Mouse (Mus musculus): ENCODE data around the gene Cldn24.

Gene Cldn24

GRCm38 (mm10) chr8:47832616-47833015, 10.7 kb downstream of the Cldn24 start:
- no peak for DNase-seq (ENCODE audit: low spot score)

GRCm38 (mm10) chr8:47833944-47834343, 12.0 kb downstream of the Cldn24 start:
- no peak for DNase-seq (ENCODE audit: low spot score)

- no peak for DNase-seq (ENCODE audit: low spot score)
Measured at GRCm38 (mm10) chr8:47843063-47843462, 21.1 kb downstream of the Cldn24 start.

GRCm38 (mm10) chr8:47843651-47844050, 21.7 kb downstream of the Cldn24 start:
- no peak for DNase-seq (ENCODE audit: low spot score)

- no peak for DNase-seq (ENCODE audit: low spot score)
Measured at GRCm38 (mm10) chr8:47845956-47846355, 24.0 kb downstream of the Cldn24 start.

- no peak for DNase-seq (ENCODE audit: low spot score)
Measured at GRCm38 (mm10) chr8:47847161-47847560, 25.2 kb downstream of the Cldn24 start.

GRCm38 (mm10) chr8:47847931-47848330, 26.0 kb downstream of the Cldn24 start:
- DNase-seq (ENCODE audit: low spot score) = no peak

- no peak for DNase-seq (ENCODE audit: low spot score)
Measured at GRCm38 (mm10) chr8:47849842-47850241, 27.9 kb downstream of the Cldn24 start.

- no peak for DNase-seq (ENCODE audit: low spot score)
Measured at GRCm38 (mm10) chr8:47851824-47852502, 30.0 kb downstream of the Cldn24 start.

- DNase-seq (ENCODE audit: low spot score) = peak; percentile 4
Measured at GRCm38 (mm10) chr8:47852737-47853136, 30.8 kb downstream of the Cldn24 start.

- DNase-seq (ENCODE audit: low spot score) = no peak
Measured at GRCm38 (mm10) chr8:47853356-47853755, 31.4 kb downstream of the Cldn24 start.

- no peak for DNase-seq (ENCODE audit: low spot score)
Measured at GRCm38 (mm10) chr8:47859259-47859658, 37.3 kb downstream of the Cldn24 start.

- DNase-seq (ENCODE audit: low spot score) = no peak
Measured at GRCm38 (mm10) chr8:47866568-47866967, 44.6 kb downstream of the Cldn24 start.

GRCm38 (mm10) chr8:47867067-47867466, 45.1 kb downstream of the Cldn24 start:
- DNase-seq (ENCODE audit: low spot score) = peak; percentile 56
